Mouse (Mus musculus) adrenal gland, postnatal 10 days (tissue): ENCODE measurements around the gene Stat4. TPM values are rescaled to one million over a fixed set of nuclear protein-coding genes. Genes with fewer than 3 reads are reported as not detected.
"Not testable (repeated sequence)": the region's sequence is repeated elsewhere in the genome, so short reads cannot be mapped to it uniquely, and the experiment has no call there.

Experiments used
- DNase-seq: peaks from one replicate; pipeline ENCODE4 v3.0.0; 2021; ENCODE audit warnings: mixed read lengths
- total RNA-seq, 2 experiments: library from RNA; stranded (reverse); gene quantifications; 2 replicates each; pipeline ENCODE4 v1.2.3; 2021

Stat4 gene
- total RNA-seq, 2 experiments from 2014 or later = 1.7 to 2.1 TPM

DNA sequence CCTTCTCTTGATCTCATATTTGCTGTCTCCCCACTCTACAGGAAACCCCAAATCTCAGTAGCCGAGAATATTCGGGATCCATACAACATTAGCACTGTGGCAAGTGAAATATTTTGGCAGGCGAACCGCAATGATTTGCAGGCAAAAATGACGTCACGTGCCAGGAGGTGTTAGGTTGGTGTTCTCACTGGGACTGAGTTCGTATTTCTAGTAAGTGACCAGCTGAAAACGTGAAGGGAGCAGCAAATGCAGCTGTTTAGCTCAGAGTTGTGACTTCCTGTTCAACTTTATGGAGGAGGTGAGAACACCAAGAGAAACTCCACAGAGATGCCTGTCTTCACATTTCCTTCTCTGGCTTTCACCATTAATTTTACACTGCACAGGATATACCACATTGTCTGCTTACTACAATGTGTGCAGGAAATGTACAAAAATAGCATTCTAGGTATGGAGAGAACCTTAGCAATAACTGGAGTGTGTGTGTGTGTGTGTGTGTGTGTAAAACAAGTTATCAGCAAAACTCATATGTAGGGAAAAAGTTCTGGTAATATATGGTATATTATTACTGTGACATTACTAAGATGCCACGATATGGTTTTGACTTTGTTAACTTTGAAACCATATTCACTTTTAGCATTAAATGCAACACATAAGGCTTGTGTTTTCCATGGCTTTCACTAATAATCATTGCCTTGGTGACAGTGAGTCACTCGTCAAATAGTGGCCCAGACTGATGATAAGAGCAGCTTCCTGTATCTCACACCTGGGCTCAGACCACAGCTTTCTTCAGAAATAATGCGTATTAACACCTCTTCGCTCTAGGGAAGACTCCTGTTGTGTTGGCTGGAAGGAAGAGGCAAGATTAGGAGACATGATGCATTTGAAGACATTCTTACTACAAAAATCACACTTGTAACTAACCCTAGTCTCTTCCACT, 48.1 kb downstream of the Stat4 start:
- DNase-seq = no peak

DNA sequence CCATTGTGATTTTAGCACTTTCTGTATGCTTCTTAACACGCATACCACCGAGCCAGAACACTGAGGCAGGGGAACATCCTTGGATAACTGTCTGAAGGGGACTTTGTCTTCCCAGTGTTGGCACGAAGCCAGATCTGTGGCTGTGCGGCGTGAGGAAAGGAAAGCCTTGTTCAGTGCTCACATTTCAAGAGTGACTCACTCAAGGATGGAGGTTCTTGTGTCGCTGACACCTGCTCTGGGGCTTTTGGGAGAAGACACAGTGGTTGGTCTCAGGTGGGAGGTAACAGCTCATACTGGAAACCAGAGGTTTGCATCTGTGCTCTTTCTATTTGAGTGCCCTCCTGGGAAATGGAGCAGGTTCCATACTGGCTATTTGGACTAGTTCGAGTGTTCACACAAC, 52.2 kb downstream of the Stat4 start:
- peak; percentile 30 for DNase-seq

- no peak for DNase-seq
Measured at GRCm38 (mm10) chr1:52039626-52040025, 52.7 kb downstream of the Stat4 start.

- no peak for DNase-seq
Measured at GRCm38 (mm10) chr1:52040366-52041061, 53.6 kb downstream of the Stat4 start.

GRCm38 (mm10) chr1:52043191-52043590, 56.2 kb downstream of the Stat4 start:
- DNase-seq = no peak

- DNase-seq = not testable (repeated sequence)
Measured at GRCm38 (mm10) chr1:52046891-52047290, 59.9 kb downstream of the Stat4 start.

GRCm38 (mm10) chr1:52048711-52049110, 61.8 kb downstream of the Stat4 start:
- no peak for DNase-seq

GRCm38 (mm10) chr1:52049827-52050226, 62.9 kb downstream of the Stat4 start:
- DNase-seq = no peak

DNA sequence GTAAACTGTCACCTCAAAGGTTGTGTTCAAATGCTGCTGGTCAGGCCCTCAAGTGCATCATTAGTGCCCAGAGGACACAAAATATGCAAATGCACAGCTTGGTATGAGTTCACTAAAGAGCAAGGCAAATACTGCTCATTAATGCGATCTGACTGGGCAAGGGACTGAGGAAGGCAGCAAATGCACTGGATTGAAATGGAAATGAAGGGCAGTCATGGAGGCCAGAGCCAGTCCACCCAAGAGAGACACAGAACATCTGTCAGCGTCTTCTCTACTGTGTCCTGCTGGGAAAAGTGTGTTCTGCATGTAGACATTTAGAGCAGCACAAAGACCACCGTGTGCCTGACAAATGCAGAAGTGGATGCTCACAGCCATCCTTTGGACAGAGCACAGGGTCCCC, 64.6 kb downstream of the Stat4 start:
- no peak for DNase-seq

GRCm38 (mm10) chr1:52052910-52053309, 66.0 kb downstream of the Stat4 start:
- DNase-seq = no peak

DNA sequence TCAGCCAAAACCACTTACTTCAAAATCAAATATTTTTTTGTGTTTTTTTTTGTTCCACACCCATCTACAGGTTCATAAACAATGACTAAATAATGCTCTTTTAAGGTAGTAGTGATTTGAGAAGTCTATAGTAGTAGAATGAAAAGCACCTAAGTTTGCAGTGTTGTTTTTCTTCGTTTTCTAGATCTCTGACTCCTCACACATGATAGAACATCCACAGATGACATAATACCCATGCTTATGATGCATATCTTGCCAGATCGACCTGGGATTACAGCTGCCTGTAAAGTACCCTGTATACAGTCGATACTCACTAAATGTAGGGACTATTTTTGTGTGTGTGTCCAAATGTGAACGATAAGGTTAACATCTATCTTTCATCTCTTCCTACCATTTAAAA, 69.0 kb downstream of the Stat4 start:
- DNase-seq = no peak

DNA sequence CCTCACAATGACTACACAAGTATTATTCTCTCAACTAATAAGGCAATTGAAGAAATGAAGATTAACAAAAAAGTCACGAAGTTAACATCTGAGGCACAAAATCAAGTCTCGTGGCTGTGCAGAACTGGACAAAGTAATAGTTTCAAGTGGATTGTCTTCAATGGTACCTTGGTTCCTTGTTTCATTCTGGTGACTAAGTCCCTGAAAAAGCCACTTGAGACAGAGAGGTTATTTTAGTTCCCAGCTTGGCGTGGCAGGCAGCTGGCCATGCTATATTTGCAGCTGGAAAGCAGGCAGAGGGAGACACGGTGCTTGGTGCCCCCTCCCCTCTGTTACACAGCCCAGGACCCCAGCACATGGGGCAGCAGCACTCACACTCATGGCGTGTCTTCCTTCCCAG, 70.2 kb downstream of the Stat4 start:
- no peak for DNase-seq

GRCm38 (mm10) chr1:52066276-52066675, 79.3 kb downstream of the Stat4 start:
- DNase-seq = no peak

- no peak for DNase-seq
Measured at GRCm38 (mm10) chr1:52066694-52067093, 79.7 kb downstream of the Stat4 start.

GRCm38 (mm10) chr1:52079724-52080367, 92.9 kb downstream of the Stat4 start:
- no peak for DNase-seq

GRCm38 (mm10) chr1:52080375-52080774, 93.4 kb downstream of the Stat4 start:
- DNase-seq = no peak

GRCm38 (mm10) chr1:52086236-52086635, 99.3 kb downstream of the Stat4 start:
- DNase-seq = no peak

GRCm38 (mm10) chr1:52087128-52087527, 100.2 kb downstream of the Stat4 start:
- no peak for DNase-seq

DNA sequence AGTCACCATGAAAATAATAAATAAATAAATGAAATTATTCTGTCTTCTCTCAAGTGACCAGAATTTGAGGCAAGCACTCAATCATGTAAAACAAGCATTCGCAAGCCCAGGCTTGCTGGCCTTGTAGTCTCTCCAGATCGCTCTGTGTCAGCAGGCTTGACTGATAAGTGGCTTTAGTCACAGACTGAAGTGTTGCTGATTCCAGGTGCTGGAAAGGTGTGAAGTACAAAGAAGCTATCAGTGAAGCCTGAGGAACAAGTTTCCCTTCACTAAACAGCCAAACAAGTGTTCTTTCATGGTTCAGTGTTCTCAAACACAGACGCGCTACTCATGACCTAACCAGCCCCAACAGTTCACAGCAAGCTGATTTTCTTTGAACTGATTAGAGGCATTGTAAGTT, 101.7 kb downstream of the Stat4 start:
- DNase-seq = no peak

- peak; percentile 62 for DNase-seq
Measured at GRCm38 (mm10) chr1:52098618-52099232, 111.8 kb downstream of the Stat4 start.

- DNase-seq = peak; percentile 11
Measured at GRCm38 (mm10) chr1:52100496-52100895, 113.5 kb downstream of the Stat4 start.

- DNase-seq = no peak
Measured at GRCm38 (mm10) chr1:52102795-52103194, 115.8 kb downstream of the Stat4 start.
